Mouse (Mus musculus) hematopoietic stem cell, adult 5-6 weeks (primary cell): ENCODE measurements at regions not wholly inside any gene's neighbourhood (a gene's known extent, or its start where the extent isn't known, plus 50 kb on each side); places are given as distances from the start of the nearest gene placed in this dataset.
A peak's percentile ranks its signal among the peaks of the same experiment; 100 is the strongest.

Experiments
- ATAC-seq, 2 experiments: fragments of 125-278 bp in 1 of 2; replicated peaks in 1 of 2; 2 replicates each; pipeline ENCODE4 v1.8.0; 2016 to 2017; ENCODE audit warnings: inconsistent platforms in 2 of 2, mild to moderate bottlenecking in 2 of 2, moderate number of reproducible peaks in 2 of 2, low read depth in 1 of 2, moderate TSS enrichment in 1 of 2; ENCODE audit not compliant: low FRiP score in 2 of 2, poor library complexity in 2 of 2, severe bottlenecking in 2 of 2, insufficient read depth in 1 of 2, low TSS enrichment in 1 of 2

DNA sequence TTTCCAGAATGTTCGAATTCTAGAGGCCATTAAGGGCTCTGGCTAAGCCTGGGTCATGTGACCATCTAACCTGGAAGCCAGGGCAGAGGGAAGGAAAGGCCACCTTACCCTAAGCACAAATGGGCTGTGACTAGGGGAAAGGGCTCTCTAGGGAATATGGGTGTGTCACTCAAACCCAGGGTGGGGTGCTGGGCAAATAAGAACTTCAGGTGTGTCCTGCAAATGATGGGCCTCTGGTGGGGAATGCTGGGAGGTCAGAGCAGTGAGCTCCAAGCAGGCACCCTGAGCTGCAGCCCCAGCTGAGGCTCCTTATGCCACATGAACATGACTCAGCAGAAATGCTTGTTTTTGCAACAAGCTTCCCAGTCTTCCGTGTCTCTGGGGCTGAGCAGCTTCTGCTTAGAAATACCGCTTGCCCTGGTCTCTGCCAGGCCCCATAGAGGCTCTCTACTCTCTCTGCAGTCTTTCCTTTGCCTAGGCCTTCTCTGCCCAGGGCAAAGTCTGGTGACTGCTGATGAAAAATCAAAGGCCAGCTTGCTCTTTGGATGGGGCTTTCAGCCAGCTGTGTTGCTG is 68.6 kb upstream of the Cpeb4 start:
- peak; percentile 80 to 81 for ATAC-seq

DNA sequence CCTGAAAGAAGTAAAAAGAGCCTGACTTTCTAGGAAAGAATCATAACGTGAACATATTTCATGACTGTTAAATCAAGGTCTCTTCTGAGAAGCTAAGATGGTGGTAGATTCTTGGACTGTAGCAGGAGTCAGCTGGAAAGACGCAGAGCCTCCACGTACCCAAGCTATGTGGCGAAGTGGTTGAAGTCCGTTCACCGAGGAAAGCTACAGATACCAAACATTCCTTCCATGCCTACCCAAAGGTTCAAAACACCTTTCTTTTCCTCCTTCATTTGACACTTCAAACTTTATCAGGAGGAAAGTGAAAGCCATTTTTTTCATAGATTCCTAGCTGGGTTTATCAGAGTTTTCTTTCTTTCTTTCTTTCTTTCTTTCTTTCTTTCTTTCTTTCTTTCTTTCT is 67.5 kb upstream of the Cpeb4 start:
- ATAC-seq = no peak

DNA sequence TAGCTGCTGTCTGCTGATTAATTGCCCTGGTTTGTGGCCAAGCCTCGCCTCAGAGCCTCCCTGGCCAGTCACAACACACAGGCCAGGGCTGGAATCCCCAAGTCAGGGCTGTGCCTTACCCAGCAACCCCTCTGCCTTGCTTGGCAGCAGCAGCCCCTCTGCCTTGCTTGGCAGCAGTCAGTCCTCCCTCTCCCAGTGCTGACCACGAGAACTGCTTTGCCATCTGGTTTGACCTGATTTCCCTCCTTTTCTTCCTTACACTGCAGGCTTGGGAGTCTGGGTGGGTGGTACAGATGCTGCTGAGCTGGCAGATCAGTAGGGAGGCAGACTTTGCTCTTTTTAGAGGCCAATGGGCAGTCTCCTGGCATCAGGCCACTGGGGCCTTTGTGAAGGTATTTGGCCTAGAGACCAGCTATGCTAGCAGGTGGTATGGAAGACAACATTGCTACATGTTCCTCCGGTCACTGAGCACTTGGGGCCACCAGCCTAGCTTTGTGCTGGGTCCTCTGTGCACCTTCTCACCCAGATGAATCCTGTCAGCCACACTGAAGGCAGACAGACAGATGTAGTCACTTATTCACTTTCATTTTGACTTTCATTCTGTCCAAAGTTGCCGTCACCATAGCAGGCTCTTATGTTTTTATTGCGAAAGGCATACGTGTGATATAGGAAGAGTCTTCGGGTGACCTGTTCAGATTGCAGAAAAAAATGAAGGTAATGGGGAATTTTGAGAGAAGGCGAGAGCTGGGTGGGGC is 64.4 kb upstream of the Cpeb4 start:
- no peak for ATAC-seq

DNA sequence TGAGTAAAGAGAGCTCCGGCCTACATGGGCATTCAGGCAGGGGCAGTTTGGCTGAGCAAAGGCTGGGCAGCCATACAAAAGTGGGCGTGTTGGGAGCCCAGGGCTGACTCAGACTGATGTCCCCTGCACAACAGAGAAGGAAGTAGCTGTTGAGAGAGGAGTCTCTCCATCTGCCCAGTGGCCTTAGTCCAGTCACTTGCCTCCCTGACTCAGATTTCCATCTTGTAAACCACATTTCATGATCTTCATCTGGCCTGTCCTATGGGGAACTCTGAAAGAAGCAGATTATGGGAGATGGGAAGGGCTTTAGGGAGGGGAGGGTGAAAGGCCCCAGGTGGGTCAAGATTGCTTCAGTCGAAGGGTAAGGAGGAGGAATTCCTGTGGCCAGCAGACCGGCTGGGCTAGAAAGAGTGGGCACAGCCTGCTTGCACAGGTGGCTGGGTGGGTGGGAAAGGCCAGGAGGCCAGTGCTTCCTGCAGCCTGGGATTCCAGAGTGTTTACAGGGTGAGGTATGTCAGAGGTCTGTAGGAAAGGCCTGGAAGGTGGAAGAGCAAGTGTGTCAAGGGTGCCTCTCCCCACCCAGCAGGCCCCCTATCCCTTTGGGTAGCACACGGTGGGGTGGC is 63.7 kb upstream of the Cpeb4 start:
- ATAC-seq = no peak

DNA sequence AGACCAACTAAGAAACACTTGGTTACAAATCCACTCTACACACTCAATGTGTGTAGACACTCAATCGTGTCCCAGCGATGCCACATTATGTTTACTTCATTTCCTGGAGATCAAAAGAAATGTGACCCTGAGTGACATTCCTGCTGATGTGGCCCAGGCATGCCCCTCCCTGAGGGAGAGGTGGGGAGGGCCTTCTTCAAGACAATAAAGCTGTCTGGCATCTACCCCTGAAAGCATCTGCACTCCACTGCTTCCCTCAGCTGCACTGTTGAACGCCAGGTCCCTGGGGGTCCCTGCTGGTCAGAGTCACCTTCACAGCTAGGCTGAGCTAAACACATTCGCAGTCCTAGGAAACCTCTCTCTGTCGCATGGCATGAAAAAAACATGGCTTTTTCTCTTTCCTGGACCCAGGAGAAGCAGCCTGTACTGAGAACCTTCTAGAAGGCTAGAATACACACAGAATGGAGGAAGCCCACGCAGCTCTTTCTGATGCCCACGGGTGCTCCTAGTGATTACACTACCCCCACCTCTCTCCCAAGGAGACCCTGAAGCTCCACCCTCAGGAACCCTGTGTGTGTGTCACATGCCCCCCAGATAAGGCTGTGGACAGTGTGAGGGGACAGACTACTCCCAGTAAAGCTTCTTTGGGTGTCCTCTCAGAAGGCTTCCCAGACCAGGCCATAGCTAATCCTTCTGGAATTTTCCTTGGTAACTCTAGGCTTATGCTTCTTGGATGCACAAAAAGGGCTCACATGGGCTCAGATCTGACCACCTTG is 61.8 kb upstream of the Cpeb4 start:
- ATAC-seq = no peak

DNA sequence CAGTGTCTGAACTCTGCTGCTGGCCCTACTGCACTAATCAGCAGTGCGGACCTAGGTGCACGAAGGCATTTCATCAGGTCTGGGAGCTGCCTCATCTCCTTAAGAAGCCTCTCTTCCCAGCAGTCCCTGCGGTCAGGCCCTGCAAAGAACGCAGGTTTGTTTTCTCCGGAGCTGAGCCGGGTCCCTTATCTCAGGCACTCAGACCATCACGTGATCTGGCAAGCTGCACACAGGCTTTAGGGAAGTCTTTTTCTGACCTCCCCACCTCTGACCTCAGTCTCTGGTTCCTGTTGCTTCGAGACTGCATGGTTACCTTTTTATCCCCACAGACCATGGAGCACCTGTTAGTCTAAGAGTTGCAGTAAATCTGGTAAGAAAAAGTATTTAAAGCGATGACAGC is 59.8 kb upstream of the Cpeb4 start:
- peak; percentile 66 to 68 for ATAC-seq

DNA sequence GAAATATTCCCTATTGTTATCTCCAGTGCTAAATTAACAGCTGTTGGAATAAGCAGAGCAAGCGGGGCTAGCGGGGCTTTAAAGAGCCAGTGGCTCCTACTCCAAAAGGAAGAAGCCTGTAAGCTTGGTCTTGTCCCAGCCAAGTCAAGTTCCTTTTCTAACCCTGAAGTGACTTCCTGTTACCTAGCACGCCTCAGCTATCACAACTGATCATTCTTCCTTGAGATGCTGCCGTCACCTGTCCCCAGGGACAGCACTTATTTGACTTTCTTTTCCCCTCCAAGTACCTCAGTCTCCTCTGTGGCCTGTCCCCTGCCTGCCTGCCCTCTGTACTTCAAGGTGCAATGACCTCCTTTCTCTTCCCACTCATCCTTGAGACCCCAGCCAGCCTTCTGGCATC is 57.4 kb upstream of the Cpeb4 start:
- ATAC-seq = no peak

DNA sequence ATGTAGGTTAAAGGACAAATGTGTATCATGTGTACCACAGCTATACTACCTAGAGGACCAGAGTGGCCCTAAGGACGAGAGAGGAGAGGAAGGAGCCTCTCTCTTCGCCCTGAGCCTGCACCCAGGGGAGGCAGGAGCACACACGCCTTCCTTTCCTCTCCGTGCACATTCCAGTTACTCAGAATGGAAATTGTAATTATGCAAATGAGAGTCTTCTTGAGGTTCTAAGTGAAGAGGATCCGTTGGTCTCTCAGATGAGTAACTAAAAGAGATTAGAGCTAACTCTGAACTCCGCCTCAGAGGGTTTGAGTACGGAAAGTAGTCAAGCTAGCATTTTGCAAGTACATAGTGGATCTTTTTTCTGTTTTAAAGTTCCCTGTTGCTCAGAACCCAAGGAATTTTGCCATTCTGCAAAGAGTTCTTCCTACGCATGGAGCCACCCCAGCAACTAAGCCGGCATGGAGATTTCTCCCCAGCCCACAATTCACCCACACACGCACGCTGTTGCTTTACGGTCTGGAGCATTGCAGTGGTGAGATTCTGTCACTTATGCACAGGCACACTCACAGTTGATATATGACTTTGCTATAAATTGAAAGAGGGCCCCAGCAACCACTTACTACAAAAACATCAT is 56.0 kb upstream of the Cpeb4 start:
- no peak for ATAC-seq

DNA sequence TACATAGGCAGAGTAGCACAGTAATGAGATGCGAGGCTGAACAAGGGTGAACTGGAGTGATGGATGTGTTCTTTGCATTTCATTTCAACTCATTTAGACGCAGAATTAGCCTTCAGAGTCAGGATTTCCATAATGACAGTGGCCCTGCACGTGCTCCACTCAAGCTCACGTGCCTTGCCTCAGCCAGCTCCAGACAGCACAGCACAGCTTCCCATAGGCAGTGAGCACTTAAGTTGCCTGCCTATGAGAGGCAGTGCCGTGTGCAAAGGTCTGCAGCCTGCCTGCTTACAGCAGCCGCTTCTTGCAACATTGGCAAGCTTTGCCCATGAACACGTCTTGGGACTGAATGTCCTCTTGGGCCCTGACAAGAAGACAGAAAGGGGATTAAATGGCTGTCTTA is 54.0 kb upstream of the Cpeb4 start:
- ATAC-seq = no peak

DNA sequence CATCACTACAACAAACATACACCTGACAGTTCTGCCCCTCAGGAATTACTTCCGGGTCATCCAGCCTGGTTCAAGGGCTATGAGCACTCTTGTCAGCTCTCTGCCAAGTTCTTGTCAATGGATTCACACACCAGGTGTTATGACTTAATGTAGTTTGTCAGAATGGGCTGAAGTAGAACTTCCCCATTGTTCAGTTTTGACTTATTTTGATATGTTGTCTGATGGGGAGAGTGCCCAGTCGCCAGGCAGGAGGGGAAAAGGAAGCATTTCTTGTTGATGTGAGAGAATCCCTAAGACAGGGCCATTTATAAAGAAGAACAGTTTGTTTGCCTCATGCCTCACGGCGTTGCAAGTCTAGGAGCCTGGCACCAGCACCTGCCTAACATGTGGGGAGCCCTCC is 52.0 kb upstream of the Cpeb4 start:
- ATAC-seq = no peak

DNA sequence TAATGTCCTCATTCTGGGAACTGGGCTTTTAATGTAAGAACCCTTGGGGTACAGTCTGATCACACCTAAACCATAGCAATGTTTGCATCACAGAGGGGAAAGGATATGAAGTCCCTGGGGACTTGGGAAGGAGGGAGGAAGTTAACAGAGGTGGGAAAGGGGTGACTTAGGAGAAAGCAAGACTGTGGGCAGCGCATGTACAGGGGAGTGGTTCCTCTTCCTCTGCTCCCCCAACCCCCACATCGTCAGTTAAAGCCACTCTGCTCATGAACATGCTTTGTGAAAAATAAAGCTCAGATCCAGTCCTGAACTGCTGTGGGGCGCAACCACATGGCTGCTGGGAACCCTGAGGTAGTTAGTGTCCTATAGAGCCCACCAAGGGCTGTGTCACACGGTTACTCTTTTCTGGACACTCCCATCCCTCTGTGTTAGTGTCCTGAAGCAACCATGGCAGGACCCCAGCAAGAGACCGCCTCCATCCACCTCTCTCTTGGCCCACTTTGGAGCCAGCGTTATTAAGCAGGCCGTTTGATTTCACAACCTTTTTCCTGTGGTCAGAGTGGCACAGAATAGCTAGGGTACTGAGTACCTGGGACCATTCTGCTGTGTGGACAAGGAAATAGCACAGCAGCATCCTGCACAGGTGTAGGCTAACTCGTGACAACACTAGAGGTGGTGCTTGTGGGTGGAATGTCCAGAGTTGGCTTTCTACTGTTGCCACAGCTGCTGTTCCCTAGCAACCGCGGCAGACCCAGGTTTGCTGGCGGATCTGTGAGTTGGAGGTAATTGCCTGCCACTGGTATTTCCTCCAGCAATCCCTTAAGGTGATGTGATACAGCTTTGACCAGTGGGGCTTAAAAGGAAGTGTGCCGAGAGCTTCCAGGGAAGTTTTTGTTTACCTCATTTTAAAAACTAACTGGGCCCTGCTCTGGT is 50.3 kb upstream of the Cpeb4 start:
- peak; percentile 47 to 55 for ATAC-seq
